Mouse (Mus musculus) thymus, adult 2 months (tissue): ENCODE data around the gene Vps37d.

Source experiments
- CTCF ChIP-seq: fragments of 200-500 bp; IDR thresholded peaks from 2 replicates; pipeline ENCODE4 v1.5.1; 2012; ENCODE audit warnings: mild to moderate bottlenecking, control low read depth, low read length, moderate library complexity, borderline replicate concordance; ENCODE audit not compliant: control insufficient read depth, poor library complexity, insufficient read depth; ENCODE audit errors: extremely low read depth
- POLR2A ChIP-seq: fragments of 200-500 bp; IDR thresholded peaks from 2 replicates; pipeline ENCODE4 v1.6.1; 2012; ENCODE audit warnings: mild to moderate bottlenecking, low read length, control low read depth, moderate library complexity; ENCODE audit not compliant: control insufficient read depth, poor library complexity, insufficient read depth; ENCODE audit errors: extremely low read depth

DNA sequence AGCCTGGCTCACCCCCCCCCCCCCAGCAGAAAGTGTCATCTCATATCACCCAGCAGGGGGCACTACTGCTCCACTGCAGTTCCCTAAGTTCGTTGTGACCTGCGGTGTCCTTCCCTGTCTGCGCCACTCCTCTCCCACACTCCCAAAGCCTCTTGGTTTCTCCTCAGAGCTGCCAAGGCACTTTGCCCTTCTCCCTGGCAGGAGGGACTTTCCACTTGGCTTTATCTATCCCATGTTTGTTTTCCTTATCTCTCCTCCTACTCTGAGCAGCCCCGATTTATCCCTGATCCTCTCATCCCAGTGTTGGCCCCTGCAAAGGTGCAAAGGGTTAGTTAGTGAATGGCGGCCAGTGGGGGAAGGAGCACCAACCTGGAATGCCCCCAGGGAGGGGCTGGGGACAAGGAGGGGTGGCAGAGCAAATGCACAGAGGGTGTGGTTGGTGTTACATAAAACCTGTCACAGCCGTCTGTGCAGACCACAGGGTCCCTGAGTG is 40.6 kb upstream of the Vps37d start:
- peak; percentile 83; the same call in 1 of the 2 replicates for TF ChIP-seq CTCF
- TF ChIP-seq POLR2A = no peak
